Mouse (Mus musculus): ENCODE measurements at regions not wholly inside any gene's neighbourhood (a gene's known extent, or its start where the extent isn't known, plus 50 kb on each side); places are given as distances from the start of the nearest gene placed in this dataset.

DNA sequence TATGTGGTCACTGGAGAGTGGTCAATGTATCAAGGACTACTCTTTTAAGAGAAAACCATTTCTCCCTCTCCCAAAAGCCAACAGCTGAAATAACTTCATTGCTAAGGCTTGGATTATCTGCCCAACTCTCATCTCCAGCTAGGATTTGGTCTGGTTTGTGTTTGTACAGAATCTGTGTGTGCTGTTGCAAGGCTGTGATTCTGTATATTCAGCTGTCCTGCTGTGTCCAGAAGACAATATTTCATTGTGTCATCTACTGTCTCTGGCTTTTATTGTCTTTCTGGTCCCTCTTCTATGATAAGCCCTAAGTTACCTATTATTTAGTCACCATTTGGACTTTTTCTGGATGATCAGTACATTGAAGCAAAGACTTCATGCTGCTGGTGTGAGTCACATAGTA, 110.9 kb downstream of the Cenpc1 start:
- no peak overlapping the region for H3K4me2 ChIP-seq (ENCODE audit: low read depth, low read length, poor library complexity, severe bottlenecking)
- no peak overlapping the region for H3K27ac ChIP-seq (ENCODE audit: low read depth, low read length)
- H3K4me3 ChIP-seq (ENCODE audit: low read depth, low read length), result no peak overlapping the region
- no peak overlapping the region for H3K9ac ChIP-seq (replicated peaks; ENCODE audit: low read length, poor library complexity, severe bottlenecking)
- no peaks in the 10 kb centered on the region for H3K9me3 ChIP-seq (ENCODE audit: low read length)
- no peaks in the 10 kb centered on the region for H3K27me3 ChIP-seq (ENCODE audit: insufficient read depth, low read length)
- no peaks in the 10 kb centered on the region for H3K4me1 ChIP-seq (ENCODE audit: insufficient read depth, low read length)
- ATAC-seq (ENCODE audit: low FRiP score), result no peak
- DNase-seq (ENCODE audit: low spot score), result no peak
- no peaks in the 10 kb centered on the region for H3K36me3 ChIP-seq (ENCODE audit: insufficient read depth, low read length)
- TF ChIP-seq CTCF (IDR thresholded peaks at IDR 0.05), result no peak

- H3K27me3 ChIP-seq (ENCODE audit: insufficient read depth, low read length), result no peaks in the 10 kb centered on the region
- H3K27ac ChIP-seq (ENCODE audit: low read depth, low read length), result no peak overlapping the region
- no peak overlapping the region for H3K4me2 ChIP-seq (ENCODE audit: low read depth, low read length, poor library complexity, severe bottlenecking)
- no peak overlapping the region for H3K4me3 ChIP-seq (ENCODE audit: low read depth, low read length)
- WGBS, result 31% methylated on average over 8 of the region's 8 CpGs
- DNase-seq (ENCODE audit: low spot score) (peak; percentile 80), ATAC-seq (ENCODE audit: low FRiP score) (no peak)
- H3K4me1 ChIP-seq (ENCODE audit: insufficient read depth, low read length), result no peaks in the 10 kb centered on the region
- TF ChIP-seq CTCF (IDR thresholded peaks at IDR 0.05), result peak; percentile 95
- H3K36me3 ChIP-seq (ENCODE audit: insufficient read depth, low read length), result no peaks in the 10 kb centered on the region
- H3K9me3 ChIP-seq (ENCODE audit: low read length), result no peaks in the 10 kb centered on the region
- no peak overlapping the region for H3K9ac ChIP-seq (replicated peaks; ENCODE audit: low read length, poor library complexity, severe bottlenecking)
Measured at GRCm38 (mm10) chr5:85936667-85937314, 128.6 kb downstream of the Cenpc1 start.

GRCm38 (mm10) chr5:85918288-85918687, 147.1 kb downstream of the Cenpc1 start:
- no peak overlapping the region for H3K27ac ChIP-seq (ENCODE audit: low read depth, low read length)
- DNase-seq (ENCODE audit: low spot score) (no peak), ATAC-seq (ENCODE audit: low FRiP score) (no peak)
- H3K27me3 ChIP-seq (ENCODE audit: insufficient read depth, low read length), result no peaks in the 10 kb centered on the region
- H3K4me2 ChIP-seq (ENCODE audit: low read depth, low read length, poor library complexity, severe bottlenecking), result no peak overlapping the region
- no peak for TF ChIP-seq CTCF (IDR thresholded peaks at IDR 0.05)
- no peak overlapping the region for H3K4me3 ChIP-seq (ENCODE audit: low read depth, low read length)
- H3K36me3 ChIP-seq (ENCODE audit: insufficient read depth, low read length), result no peaks in the 10 kb centered on the region
- WGBS, result 88% methylated on average over 2 of the region's 2 CpGs
- H3K9me3 ChIP-seq (ENCODE audit: low read length), result no peaks in the 10 kb centered on the region
- H3K9ac ChIP-seq (replicated peaks; ENCODE audit: low read length, poor library complexity, severe bottlenecking), result no peak overlapping the region
- no peaks in the 10 kb centered on the region for H3K4me1 ChIP-seq (ENCODE audit: insufficient read depth, low read length)

DNA sequence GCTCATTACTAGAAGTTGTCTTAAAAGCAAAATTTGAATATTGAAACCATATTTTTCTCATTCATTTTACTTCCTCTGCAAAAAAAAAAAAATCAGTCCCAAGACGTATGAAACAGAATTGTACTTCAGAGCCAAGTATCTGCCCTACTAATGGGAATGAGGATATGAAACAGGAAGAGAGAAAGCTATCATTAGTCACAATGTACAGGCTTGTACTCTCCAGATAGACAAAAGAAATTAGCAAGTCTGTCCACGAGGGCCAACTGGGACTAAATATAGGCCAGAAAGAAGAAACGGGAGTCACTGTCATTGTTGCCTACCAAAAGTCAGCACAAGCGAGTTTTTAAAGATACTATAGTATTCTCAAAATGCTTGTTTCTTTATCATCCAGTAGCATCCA, 150.4 kb downstream of the Cenpc1 start:
- H3K4me3 ChIP-seq (ENCODE audit: low read depth, low read length), result no peak overlapping the region
- DNase-seq (ENCODE audit: low spot score) (no peak), ATAC-seq (ENCODE audit: low FRiP score) (no peak)
- no peak overlapping the region for H3K9ac ChIP-seq (replicated peaks; ENCODE audit: low read length, poor library complexity, severe bottlenecking)
- no peak for TF ChIP-seq CTCF (IDR thresholded peaks at IDR 0.05)
- no peak overlapping the region for H3K27ac ChIP-seq (ENCODE audit: low read depth, low read length)
- no peak overlapping the region for H3K4me2 ChIP-seq (ENCODE audit: low read depth, low read length, poor library complexity, severe bottlenecking)
- H3K27me3 ChIP-seq (ENCODE audit: insufficient read depth, low read length), result no peaks in the 10 kb centered on the region
- no peaks in the 10 kb centered on the region for H3K4me1 ChIP-seq (ENCODE audit: insufficient read depth, low read length)
- 71% methylated on average over 4 of the region's 4 CpGs for WGBS
- no peaks in the 10 kb centered on the region for H3K9me3 ChIP-seq (ENCODE audit: low read length)
- no peaks in the 10 kb centered on the region for H3K36me3 ChIP-seq (ENCODE audit: insufficient read depth, low read length)

GRCm38 (mm10) chr5:85896452-85896851, 168.9 kb downstream of the Cenpc1 start:
- no peak overlapping the region for H3K9ac ChIP-seq (replicated peaks; ENCODE audit: low read length, poor library complexity, severe bottlenecking)
- DNase-seq (ENCODE audit: low spot score), result peak; percentile 4
- 83% methylated on average over 6 of the region's 6 CpGs for WGBS

DNA sequence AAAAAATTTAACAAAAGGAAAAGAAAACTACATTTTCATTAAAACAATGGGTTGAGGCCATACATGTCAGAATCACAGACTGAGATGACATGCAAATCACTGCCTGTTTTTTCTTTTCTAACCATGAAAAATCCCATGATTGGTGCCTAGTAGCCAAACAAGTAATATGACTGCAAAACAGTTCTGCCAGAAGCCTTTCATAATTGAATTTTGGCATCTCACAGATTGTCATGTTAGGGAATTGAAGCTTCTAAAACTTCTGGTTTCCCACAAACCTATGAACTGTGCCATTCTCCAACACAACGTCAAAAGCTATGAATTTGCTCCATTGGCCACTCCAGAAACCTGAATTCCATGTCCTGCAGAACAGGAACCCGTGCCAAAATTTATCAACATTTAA, 169.6 kb downstream of the Cenpc1 start:
- ATAC-seq (ENCODE audit: low FRiP score), result no peak
- 78% methylated on average over 2 of the region's 2 CpGs for WGBS
- no peak overlapping the region for H3K27ac ChIP-seq (ENCODE audit: low read depth, low read length)

More at GRCm38 (mm10) chr5:85896452-85896851, 168.9 kb downstream of the Cenpc1 start:
- H3K27ac ChIP-seq (ENCODE audit: low read depth, low read length), result no peak overlapping the region
- H3K4me2 ChIP-seq (ENCODE audit: low read depth, low read length, poor library complexity, severe bottlenecking), result no peak overlapping the region
- H3K4me3 ChIP-seq (ENCODE audit: low read depth, low read length), result no peak overlapping the region
- no peaks in the 10 kb centered on the region for H3K9me3 ChIP-seq (ENCODE audit: low read length)
- no peaks in the 10 kb centered on the region for H3K36me3 ChIP-seq (ENCODE audit: insufficient read depth, low read length)
- no peak for ATAC-seq (ENCODE audit: low FRiP score)
- TF ChIP-seq CTCF (IDR thresholded peaks at IDR 0.05), result no peak
- no peaks in the 10 kb centered on the region for H3K4me1 ChIP-seq (ENCODE audit: insufficient read depth, low read length)
- H3K27me3 ChIP-seq (ENCODE audit: insufficient read depth, low read length), result no peaks in the 10 kb centered on the region

More for the DNA sequence above, 169.6 kb downstream of the Cenpc1 start:
- Histone ChIP-seq H3K36me3 (ENCODE audit: insufficient read depth, low read length) (no peaks in the 10 kb centered on the region), H3K9ac (replicated peaks; ENCODE audit: low read length, poor library complexity, severe bottlenecking) (no peak overlapping the region), H3K27me3 (ENCODE audit: insufficient read depth, low read length) (no peaks in the 10 kb centered on the region), H3K9me3 (ENCODE audit: low read length) (no peaks in the 10 kb centered on the region), H3K4me3 (ENCODE audit: low read depth, low read length) (no peak overlapping the region), H3K4me1 (ENCODE audit: insufficient read depth, low read length) (no peaks in the 10 kb centered on the region), H3K4me2 (ENCODE audit: low read depth, low read length, poor library complexity, severe bottlenecking) (no peak overlapping the region)
- DNase-seq (ENCODE audit: low spot score), result peak; percentile 2
- no peak for TF ChIP-seq CTCF (IDR thresholded peaks at IDR 0.05)

Measured in midbrain, postnatal 0 days (tissue).